Mouse (Mus musculus) liver, adult 2 months (tissue): ENCODE measurements around the gene Tmem131.

Source experiments
- CTCF ChIP-seq: fragments of 200-500 bp; IDR thresholded peaks from 2 replicates; pipeline ENCODE4 v1.5.1; 2011; ENCODE audit warnings: low read depth, low read length, control low read depth
- POLR2A ChIP-seq: fragments of 200-500 bp; IDR thresholded peaks from 2 replicates; pipeline ENCODE4 v1.6.1; 2011; ENCODE audit warnings: low read length, control low read depth; ENCODE audit not compliant: insufficient read depth; ENCODE audit errors: extremely low read depth

DNA sequence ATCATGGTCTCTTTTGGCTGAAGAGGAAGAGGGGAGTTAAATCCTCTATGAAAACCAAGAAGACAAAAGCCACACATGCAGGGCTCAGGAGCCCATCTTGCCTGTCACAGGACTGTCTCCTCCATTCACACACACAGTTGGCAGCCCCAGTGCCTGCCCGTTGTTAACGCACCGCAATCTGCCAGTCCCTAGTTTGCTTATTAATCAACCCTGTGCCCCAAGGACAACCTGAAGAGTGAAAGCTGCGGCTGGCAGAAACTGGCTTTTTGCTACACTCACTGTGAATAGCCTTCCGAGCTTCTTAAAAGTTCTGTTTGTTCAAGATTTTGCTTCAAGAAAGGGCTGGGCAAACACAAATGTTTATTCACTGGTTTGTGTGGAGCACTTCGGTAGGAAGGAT is 50.3 kb downstream of the Tmem131 start:
- no peak for TF ChIP-seq CTCF
- no peak for TF ChIP-seq POLR2A
